Mouse (Mus musculus) adrenal gland, postnatal 36 days (tissue): ENCODE measurements around the gene Ptpru. TPM values are rescaled to one million over a fixed set of nuclear protein-coding genes. Genes with fewer than 3 reads are reported as not detected.
"Not testable (repeated sequence)": the region's sequence is repeated elsewhere in the genome, so short reads cannot be mapped to it uniquely, and the experiment has no call there.

Experiments used
- DNase-seq, 2 experiments: peaks; one replicate each; pipeline ENCODE4 v3.0.0; 2021; ENCODE audit warnings: mixed read lengths in 1 of 2
- total RNA-seq, 2 experiments: library from RNA; stranded (reverse); gene quantifications; 2 replicates each; pipeline ENCODE4 v1.2.3; 2021

Gene Ptpru
- total RNA-seq, 2 experiments from 2014 or later: 34.2 to 75.7 TPM

DNA sequence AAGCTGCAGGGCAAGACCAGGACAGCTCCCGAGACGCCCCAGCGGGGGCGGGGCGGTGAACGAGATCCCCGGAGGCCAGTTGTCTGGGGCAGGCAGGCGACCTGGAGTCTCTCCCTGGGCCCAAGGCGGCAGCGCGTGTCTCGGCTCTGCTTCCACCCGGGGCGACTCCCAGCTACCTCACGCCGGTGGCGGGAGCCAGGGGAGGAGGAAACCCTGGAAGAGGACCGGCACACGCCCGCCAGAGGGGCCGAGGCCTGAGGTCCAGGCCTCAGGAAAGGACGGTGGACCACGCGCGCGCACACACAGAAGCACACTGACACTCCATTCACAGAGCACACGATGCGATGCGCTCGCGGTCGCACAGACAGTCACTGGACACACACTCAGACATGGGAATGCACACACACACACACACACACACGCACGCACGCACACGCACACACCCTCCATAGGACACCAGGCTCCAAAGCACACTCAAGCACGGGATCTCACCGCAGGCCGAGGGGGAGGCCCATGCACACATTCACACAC lies 1.7 kb downstream of the Ptpru start:
- peak; percentile 65 to 72 for DNase-seq

DNA sequence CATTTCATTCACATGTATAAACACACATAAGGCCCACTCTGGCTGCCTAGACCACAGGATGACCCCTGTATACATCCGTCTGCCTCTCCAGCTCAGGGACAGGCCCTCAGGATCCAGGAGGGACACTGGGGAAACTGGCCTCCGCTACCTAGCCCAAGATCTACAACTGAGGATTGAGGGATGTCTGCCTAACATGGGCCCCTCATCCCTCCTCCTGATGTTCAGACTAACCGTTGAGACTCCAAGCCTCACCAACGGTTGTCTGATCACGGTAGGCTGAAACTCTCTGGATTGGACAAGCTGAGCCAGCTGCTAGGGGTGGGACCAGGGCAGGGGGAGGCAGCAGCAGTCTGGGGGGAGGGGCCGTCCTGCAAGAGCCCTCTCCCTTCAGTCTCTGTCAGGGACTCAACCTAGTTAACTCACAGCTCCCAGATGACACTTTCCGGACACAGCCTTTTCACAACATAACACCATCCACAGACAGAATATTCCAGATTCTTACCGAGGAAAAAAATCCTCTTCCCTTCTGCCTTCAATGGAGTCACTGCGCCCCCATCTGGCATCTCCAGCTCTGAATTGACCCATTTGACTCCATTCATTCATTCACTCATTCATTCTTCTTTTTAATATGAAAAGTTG lies 4.0 kb downstream of the Ptpru start:
- DNase-seq: peak; percentile 24 to 53

DNA sequence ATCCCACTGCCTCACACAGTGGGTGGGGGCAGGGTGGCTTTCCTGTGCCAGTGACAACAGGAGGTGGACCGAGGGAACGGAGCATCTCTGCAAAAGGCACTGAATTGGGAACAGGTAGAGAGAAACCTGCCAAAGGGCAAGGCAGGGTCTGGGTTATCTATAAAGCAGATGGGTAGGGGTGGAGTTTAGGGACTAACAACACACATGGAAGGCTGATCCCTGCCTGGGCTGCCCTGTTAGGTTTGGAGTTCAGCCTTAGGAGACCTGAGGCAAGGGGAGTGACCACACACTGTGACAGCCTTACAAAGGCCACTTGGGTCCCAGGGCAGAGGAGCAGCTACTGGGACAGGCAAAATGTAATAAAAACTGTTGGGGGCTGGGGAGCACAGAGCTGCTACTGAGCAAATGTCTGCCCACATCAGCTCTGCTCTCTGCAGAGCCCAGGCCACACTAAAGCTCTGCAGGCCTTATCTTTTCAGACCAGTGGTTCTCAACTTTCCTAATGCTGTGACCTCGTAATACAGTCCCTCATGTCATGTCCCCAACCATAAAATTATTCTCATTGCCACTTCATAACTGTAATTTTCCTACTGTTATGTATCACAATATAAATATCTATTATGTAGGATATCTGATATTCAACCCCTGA lies 5.2 kb downstream of the Ptpru start:
- DNase-seq: peak in 1 of 2 experiments; percentile 25

DNA sequence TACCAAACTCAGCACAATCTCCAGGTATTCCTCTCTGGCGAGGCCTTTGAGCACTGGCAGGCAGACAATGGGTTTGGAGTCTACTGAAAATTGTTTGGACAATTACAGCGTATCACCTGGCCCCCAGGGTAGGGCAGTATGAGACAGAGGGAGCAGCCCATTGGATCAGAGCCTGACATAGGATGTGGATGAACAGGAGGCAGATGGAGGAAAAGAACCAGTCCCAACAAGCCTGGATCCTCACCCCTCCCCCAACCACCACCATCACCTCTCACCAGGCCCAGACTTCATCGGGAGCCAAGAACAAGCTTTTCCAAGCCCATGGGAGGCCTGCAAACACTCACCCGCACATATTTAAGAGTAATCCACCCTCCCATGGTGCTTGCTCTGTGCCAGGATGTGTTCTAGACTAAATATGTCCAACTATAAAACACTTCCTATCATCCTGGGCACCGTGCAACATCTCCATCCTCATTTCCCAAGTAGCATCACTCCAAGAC lies 6.5 kb downstream of the Ptpru start:
- DNase-seq: no peak

DNA sequence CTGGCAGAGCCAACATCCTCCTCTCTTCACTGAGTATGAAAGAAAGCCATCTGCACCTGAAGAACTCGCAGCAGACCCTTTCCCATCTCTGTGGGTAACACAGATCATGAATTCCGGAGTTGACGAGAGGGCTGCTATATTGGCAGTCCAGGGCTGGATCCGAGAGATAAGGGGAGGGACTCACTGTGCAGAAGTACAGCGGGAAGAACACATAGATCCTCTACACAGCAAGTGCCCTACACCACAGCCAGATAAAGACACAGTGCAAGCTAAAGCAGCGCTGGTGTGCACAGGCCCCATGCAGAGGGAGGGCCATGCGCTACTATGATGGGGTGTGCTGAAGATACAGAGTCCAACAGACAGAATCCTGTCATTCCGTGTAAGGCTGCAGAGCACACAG lies 9.0 kb downstream of the Ptpru start:
- no peak for DNase-seq

DNA sequence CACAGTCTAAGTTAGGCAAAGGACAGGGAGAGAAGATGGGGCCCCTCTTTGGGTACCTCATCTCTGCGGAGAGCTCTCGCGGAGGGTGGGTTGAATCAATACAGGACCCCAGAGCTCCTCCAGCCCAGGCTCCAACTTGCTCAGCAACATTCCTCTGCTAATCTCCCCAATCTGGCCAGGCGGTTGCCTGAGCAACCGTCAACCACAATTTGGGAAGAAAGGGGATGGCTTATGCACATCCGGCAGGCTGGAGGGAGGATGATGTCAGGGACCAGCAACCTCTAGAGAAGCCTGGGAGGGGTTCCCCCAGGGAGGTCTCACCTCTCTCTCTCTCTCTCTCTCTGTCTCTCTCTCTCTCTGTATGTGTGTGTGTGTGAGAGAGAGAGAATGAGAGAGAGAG lies 11.2 kb downstream of the Ptpru start:
- no peak for DNase-seq

DNA sequence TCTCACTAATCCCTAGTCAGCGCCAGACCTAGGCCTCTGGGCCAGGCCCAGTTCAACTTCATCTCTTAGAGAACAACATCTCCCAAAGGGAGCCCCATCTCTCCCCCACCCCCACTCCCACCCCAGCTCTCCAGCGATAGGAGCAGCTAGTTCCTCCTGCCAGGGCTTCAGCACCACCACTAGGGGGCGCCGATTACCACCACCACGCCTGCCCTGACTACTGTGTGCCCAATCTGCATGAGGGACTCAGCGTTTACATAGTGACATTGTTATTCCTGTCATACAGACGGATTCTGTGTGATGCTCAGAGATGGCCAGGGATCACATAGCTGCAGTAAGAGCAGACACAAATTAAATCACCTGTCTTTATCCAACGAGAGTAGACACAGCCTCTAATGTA lies 12.3 kb downstream of the Ptpru start:
- peak; percentile 76 to 80 for DNase-seq

DNA sequence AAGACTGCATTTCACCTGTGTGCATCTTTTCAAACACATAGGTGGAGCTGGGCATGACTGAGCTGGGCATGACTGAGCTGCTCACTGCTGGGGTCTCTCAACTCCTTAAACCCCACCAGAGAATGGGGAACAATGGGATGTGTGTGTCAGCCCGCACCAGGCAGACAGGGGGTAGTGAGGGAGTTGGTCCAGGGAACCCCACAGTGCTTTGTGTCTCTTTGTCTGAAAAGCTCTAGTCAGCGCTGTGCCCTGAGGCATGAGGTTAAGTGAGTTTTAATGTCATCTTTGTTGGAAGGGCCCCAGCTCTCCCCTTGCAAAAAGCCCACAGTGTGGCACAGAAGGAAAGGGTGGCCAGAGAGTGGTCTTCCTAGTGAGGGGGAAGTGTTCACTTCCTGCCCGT lies 13.1 kb downstream of the Ptpru start:
- no peak for DNase-seq

DNA sequence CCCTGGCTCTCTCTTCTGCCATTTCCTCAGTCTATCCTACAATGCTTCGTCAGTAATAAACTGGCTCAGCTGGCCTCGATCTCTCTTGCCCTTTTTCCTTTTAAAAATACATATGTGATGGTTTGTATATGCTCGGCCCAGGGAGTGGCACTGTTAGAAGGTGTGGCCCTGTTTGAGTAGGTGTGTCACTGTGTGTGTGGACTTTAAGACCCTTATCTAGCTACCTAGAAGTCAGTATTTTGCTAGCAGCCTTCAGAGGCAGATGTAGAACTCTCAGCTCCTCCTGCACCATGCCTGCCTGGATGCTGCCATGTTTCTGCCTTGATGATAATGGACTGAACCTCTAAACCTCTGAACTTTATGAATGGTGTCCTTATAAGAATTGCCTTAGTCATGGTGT lies 15.5 kb downstream of the Ptpru start:
- no peak for DNase-seq

DNA sequence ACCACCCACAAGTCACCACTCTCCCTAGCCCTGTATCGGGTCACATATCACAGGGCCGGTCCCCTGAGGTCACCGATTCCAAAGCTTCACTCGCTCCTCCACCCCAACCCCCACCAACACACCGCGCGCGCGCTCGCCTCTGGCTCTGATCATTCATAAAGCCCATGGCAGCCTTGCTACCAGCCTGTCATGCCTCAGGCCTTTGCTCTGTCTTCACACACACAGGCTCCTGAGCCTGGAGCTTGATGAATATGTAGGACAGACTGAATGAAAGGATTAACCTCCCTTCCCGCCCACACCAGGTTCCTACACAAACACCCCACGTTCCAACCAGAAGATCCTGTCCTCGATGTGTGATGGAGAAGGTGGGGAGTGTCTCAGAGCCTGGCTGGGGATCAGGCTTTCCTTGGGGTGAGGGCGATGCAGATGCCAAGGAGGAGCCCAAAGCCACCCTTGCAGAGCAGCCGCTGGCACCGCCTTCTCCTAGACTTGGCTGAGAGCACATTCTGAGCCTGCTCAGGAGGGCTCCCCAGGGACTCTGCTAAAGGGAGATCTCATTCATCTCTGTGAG lies 16.8 kb downstream of the Ptpru start:
- peak in 1 of 2 experiments; percentile 29 for DNase-seq

DNA sequence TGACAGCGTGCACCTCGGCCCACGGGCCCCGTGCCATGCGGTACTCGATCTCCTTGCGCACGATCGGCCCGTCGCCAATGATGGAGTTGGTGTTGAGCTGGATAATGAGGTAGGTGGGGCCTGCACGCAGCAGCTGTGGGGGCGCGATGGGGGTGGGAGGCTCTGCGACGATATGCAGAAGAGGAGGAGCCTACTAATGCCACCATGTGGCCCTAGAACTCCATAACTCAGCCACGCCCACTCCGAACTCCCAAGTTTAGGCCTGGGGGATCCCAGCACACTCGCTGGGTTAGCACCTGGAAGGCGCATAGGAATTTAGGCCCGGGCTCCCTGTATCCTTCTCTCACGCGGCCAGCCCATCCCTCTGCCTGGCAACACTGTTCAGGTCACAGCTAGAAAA lies 19.2 kb downstream of the Ptpru start:
- DNase-seq: no peak

DNA sequence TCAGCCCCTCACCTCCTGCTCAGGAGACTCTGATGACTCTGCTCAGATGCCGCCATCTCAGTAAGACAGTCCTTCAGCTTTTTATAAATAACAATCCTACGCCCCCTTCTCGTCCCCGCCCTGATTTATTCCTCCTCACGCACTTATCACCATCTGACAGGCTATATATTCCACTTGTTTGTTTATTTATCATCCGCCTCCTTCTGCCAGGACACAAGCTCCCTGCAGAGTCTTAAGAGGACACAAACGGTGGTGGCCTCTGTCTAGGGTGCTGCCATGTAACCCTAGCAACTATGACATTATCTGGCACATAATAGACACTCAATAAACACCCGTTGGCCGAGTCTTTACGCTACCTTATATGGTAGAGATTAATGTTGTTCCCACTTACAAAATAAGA lies 22.3 kb downstream of the Ptpru start:
- DNase-seq: no peak

DNA sequence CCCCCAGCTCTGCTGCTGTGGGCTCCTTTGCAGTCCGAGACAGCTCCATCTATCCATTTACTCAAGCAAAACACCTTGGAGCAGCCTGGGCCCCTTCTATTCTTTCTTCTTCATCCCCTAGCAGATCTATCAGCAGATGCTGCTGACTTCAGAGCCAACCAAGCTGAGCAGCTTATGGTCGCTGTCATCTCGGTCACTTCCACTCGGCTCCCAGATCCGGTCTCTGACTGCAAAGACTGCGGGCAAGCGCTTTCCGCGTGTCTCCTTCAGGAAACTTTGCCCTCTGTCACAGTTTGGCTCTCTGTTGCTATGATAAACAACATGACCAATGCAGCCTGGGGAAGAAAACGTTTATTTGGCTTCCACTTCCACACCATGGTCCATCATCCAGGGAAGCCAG lies 23.2 kb downstream of the Ptpru start:
- DNase-seq: peak in 1 of 2 experiments; percentile 15

DNA sequence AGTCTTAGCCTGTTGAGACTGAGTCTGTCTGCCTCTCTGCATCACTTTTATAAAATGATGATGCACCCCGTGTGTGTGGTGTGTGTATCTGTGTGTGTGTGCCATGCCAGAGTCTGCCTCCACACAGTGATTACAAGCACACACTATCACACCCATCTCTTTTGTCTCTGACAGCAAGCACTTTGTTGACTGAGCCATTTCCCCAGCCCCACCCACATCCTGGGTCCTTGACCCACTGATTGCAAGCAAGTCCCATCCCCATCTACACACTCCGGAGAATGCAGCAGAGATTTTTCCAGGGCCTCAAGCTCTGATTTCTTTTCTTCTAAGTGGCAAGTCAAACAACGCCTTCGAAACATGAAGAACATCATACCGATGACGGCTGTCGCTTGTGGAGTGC lies 24.3 kb downstream of the Ptpru start:
- peak; percentile 22 to 35 for DNase-seq

DNA sequence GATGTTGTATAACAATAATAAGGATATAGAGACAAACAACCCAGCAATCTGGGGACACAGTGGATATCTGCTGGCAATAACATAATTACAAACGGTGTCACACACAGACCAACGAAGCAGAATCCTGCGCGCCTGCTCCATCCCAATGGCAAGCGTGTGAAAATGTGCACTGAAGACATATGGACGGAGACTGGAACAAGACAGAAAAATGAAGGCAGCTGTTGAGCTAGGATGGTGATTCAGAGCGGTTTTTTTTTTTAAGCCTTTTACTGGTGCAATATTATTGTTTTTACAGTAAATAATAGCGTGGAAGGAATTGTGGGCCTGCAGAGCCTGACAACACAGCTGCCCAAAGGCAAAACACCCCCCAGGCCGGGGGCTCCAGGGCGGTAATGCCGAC lies 25.6 kb downstream of the Ptpru start:
- no peak for DNase-seq

DNA sequence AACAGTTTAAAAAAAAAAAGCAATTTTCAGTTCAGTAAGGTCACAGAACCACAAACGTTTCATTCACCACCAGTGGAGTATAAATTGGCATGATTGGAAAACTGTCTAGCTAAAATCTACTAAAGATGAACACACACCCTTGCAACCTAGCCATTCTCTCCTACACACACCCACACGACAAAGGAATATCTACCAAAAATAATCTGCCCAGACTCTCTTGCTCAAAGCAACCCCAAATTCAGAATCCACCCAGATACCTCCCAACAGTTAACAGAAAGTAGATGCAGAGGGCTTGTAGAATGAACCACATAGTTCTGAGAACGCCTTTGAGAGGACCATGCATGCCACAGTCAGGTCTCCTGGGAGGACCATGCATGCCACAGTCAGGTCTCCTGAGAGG lies 32.8 kb downstream of the Ptpru start:
- no peak for DNase-seq

DNA sequence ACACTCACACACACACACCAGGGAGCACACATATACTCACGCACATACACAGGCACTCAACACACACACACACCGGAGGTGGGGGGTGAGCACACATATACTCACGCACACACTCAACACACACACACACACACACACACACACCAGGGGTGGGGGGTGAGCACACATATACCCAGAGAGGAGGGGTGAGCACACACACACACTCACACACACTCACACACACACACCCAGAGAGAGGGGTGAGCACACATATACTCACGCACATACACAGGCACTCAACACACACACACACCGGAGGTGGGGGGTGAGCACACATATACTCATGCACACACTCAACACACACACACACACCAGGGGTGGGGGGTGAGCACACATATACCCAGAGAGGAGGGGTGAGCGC lies 33.4 kb downstream of the Ptpru start:
- DNase-seq: not testable (repeated sequence)

DNA sequence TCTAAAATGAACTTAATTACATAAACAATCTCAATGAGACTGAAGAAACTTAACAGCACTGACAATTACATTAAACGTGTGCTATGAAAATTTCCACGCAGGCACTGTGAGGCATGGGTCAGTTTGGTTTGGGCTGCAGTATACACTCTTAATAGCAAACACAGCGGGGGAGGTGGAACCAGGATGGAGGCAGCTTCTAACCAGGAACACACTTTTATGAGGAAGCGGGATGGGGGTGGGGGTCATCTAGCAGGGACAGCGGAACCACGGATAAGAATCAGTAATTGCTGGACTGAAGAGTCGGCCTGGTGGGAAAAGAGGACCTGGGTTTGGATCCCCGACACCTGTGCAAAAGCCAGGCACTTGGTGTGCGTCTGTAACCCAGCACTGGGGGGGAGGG lies 34.2 kb downstream of the Ptpru start:
- DNase-seq: no peak

DNA sequence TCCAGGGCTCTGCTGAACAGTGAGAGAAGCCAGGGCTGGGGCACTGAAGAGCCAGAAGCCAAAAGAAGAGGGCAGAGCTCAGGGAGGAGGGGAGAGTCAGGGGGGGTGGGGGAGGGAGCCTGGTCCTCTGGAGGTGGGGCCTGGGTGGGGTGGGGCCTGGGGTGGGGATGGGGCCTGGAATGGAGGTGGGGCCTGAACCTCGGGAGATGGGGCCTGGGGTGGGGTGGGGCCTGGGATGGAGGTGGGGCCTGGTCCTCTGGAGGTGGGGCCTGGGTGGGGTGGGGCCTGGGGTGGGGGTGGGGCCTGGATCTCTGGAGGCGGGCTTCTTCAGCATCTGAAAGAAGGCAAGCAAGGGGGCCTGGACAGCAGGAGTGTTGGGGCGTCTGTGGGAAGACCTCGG lies 39.1 kb downstream of the Ptpru start:
- no peak for DNase-seq

DNA sequence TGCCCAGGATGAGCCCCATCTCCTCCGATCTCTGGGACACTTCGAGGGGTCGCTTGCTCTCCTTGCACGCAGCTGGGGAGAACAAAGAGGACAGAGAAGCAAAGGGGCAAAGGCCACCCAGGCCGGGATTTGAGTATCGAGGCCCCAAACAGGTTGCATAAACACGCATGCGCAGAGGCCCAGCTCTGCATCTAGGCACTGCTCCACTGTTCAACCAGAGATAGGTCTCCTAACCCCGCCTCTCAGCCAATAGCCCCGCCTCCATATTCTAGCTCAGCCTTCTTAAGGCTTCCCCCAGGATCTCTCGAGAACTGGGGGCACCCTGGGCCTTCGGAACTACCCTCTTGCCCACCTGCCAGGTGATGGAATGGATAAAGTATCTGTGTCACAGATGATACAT lies 40.2 kb downstream of the Ptpru start:
- DNase-seq: no peak

DNA sequence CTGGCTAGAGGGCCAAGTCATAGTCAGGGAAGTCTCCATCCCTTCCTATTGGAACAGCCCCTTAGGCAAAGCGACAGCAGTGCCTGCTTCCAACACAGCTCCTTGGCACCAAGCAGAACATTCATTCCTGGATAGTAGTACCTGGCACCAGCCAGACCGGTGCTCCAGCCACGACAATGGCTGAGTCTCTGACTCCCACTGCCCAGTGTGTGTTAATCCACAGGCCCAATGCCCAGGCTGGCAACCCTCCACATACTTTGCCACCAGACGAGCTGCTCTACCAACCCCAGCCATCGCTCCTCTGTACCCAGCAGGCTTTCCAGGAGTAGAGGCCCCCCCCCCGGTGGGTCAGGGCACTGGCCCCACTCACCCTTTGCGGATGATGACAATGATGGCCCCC lies 40.6 kb downstream of the Ptpru start:
- DNase-seq: no peak

DNA sequence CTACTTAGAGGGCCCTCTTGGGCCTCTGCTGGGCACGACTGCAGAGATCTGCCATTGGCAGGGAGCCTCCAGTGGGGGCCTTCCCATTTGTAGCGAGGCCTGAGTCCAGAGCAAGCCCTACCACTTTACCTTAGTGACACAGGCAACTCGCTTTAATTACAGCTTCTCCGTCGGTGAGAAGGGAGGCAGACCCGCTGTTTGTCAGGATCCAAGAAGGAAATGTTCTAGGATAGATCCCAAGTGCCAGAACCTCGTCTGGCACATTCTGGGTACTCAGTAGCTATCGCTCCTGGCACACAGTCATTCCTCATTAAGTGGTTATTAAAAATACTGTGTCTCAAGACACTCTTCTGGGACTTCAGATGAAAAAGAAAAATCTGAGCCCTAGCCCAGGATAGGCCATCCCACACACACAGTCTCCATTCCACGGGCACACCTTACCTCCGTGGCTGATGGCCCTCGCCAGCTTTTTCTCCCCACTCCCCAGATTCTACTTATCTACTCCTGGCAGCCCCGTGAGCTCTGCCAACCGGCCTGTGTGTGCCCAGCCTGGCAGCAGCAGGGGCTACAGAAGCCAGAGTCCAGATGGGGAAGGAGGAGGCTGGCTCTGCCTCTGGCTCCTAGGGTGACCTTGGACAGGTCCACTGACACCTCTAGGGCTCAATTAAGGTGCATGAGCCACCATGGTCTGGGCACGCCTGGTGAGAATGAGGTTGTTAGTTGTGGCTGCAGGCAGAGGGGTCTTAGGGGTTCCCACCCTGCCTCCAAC lies 41.6 kb downstream of the Ptpru start:
- no peak for DNase-seq

DNA sequence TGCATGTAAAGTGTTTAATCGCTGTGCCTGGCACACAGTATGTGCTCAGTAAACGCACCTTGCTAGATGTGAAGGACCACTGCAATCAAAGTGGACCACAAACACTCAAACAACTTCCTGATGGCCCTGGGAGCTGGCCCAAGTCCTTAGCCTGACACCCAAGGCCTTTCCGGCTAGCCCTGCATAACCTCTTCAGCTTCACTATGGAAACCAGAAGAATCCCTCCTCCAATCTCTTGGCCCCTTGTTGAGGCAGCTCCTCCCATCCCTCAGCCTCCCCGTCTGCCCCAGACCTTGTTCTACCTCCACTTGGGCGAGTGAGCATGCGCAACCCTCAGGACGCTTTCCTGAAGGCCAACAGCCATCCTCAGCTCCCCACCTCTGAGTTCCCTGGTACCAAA lies 51.3 kb downstream of the Ptpru start:
- DNase-seq: no peak
